Mouse (Mus musculus): ENCODE results near the gene Treml4.

GRCm38 (mm10) chr17:48249501-48249900, 14.6 kb upstream of the Treml4 start:
- no peak for TF ChIP-seq EP300 (IDR thresholded peaks at IDR 0.05; ENCODE audit: low read depth)
- no peak for TF ChIP-seq CTCF (IDR thresholded peaks at IDR 0.05; ENCODE audit: low read depth)

Data from liver, embryonic 14.5 days (tissue).